In the genomic region with DNA sequence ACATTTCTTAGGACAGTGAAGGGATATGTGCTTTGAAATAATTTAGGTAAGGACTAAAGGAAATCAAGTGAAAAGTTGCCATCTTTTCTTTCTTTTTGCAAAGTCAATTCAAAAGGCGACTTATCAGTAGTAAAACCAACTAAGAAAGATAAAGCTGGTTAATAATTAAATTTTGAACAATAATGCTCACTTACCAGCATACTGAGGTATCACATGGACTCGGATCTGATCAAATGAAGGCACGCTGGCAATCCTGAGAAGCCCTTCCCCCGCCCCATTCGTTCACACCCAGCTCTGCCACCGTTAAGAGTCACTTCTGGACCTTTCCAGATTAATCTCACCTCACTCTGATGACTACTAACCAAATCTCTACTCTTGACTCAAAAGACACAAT, we compare ENCODE assay signal across 29 mouse cellular contexts. TPM values are rescaled to one million over a fixed set of nuclear protein-coding genes. Genes with fewer than 3 reads are reported as not detected.
A peak's percentile ranks its signal among the peaks of the same experiment; 100 is the strongest.
DNase-seq lines count a peak whose midpoint lies in the region; ATAC-seq and TF ChIP-seq lines count a peak whose summit lies in the region.
"Had no signal": no experiment of that assay in that cellular context is flagged by ENCODE, and none has a peak within 500 bp of the region (broad histone marks: within the 10 kb centered on the region; RNA-seq: fewer than 3 reads in every experiment).

No protein-coding gene starts in this region.

- H3K27me3 ChIP-seq in liver, adult 2 months (ENCODE audit: control insufficient read depth, insufficient read depth, low read length): no peaks in the 10 kb centered on the region
- H3K27me3 ChIP-seq in liver, postnatal 0 days (ENCODE audit: insufficient read depth, low read length): no peaks in the 10 kb centered on the region
- H3K27me3 ChIP-seq in intestine, embryonic 16.5 days (replicated peaks; ENCODE audit: control insufficient read depth, insufficient read depth, low read length): no peaks in the 10 kb centered on the region
- H3K27me3 ChIP-seq in stomach, embryonic 14.5 days (ENCODE audit: control insufficient read depth, insufficient read depth, low read length): no peaks in the 10 kb centered on the region
- no peaks in the 10 kb centered on the region; the same call in 1 of the 2 replicates for H3K27me3 ChIP-seq in stomach, postnatal 0 days (ENCODE audit: control insufficient read depth, insufficient read depth, low read length)
- H3K27me3 ChIP-seq: embryonic facial prominence, embryonic 12.5 days; embryonic facial prominence, embryonic 15.5 days; heart, embryonic 13.5 days; hindbrain, embryonic 12.5 days; hindbrain, embryonic 15.5 days had no signal

- H3K4me1 ChIP-seq in liver, adult 2 months (ENCODE audit: control insufficient read depth, insufficient read depth, low read length): peaks cover 21% of the 10 kb centered on the region
- peaks cover 9% of the 10 kb centered on the region for H3K4me1 ChIP-seq in liver, postnatal 0 days (ENCODE audit: insufficient read depth)
- H3K4me1 ChIP-seq in intestine, embryonic 16.5 days (ENCODE audit: control insufficient read depth, insufficient read depth, low read length): peaks cover 33% of the 10 kb centered on the region
- H3K4me1 ChIP-seq in stomach, embryonic 14.5 days (ENCODE audit: control insufficient read depth, insufficient read depth, low read length): peaks cover 3% of the 10 kb centered on the region; the same call in 1 of the 2 replicates
- no peaks in the 10 kb centered on the region for H3K4me1 ChIP-seq in stomach, postnatal 0 days (replicated peaks; ENCODE audit: control insufficient read depth, insufficient read depth)
- H3K4me1 ChIP-seq: hindbrain, embryonic 12.5 days; hindbrain, embryonic 15.5 days had no signal

- no peaks in the 10 kb centered on the region for H3K9me3 ChIP-seq in liver, postnatal 0 days (ENCODE audit: low read length)
- H3K9me3 ChIP-seq in intestine, embryonic 16.5 days (ENCODE audit: control insufficient read depth, low read length): no peaks in the 10 kb centered on the region
- H3K9me3 ChIP-seq in stomach, embryonic 14.5 days (ENCODE audit: control insufficient read depth, low read depth, low read length): no peaks in the 10 kb centered on the region
- H3K9me3 ChIP-seq in stomach, postnatal 0 days (ENCODE audit: control insufficient read depth, low read length): no peaks in the 10 kb centered on the region
- H3K9me3 ChIP-seq: embryonic facial prominence, embryonic 12.5 days; embryonic facial prominence, embryonic 15.5 days; heart, embryonic 10.5 days; heart, embryonic 13.5 days; hindbrain, embryonic 12.5 days; hindbrain, embryonic 15.5 days had no signal

- H3K4me3 ChIP-seq in liver, adult 2 months (ENCODE audit: insufficient read depth, low read depth, low read length): no peak overlapping the region
- H3K4me3 ChIP-seq in liver, postnatal 0 days (ENCODE audit: low read depth, low read length): no peak overlapping the region
- no peak overlapping the region for H3K4me3 ChIP-seq in intestine, embryonic 16.5 days (ENCODE audit: low read length)
- H3K4me3 ChIP-seq in stomach, embryonic 14.5 days (ENCODE audit: low read depth, low read length): no peak overlapping the region
- no peak overlapping the region for H3K4me3 ChIP-seq in stomach, postnatal 0 days (ENCODE audit: low read depth, low read length)
- H3K4me3 ChIP-seq: embryonic facial prominence, embryonic 12.5 days; embryonic facial prominence, embryonic 15.5 days; gastrocnemius, adult 2 months; heart, embryonic 10.5 days; heart, embryonic 13.5 days; hindbrain, embryonic 12.5 days; hindbrain, embryonic 15.5 days had no signal

- no peak for TF ChIP-seq POLR2A in liver, adult 2 months (IDR thresholded peaks at IDR 0.05; ENCODE audit: extremely low read depth, insufficient read depth, low read length)

- no peak for ATAC-seq in liver, postnatal 0 days
- ATAC-seq in intestine, embryonic 16.5 days: peak; percentile 88
- ATAC-seq in stomach, embryonic 14.5 days (ENCODE audit: insufficient number of reproducible peaks, insufficient read depth, low FRiP score, low read depth): peak; percentile 84; the same call in 1 of the 2 replicates
- peak; percentile 84 for ATAC-seq in stomach, postnatal 0 days (ENCODE audit: low FRiP score, low TSS enrichment)
- ATAC-seq in monocyte, adult 5-6 weeks (replicated peaks; ENCODE audit: insufficient number of reproducible peaks, low FRiP score, low TSS enrichment, poor library complexity, severe bottlenecking): no peak
- ATAC-seq: CD4-positive, CD25-positive, alpha-beta regulatory T cell, adult 4 months; forebrain, embryonic 14.5 days; forebrain, postnatal 0 days had no signal

- peaks cover 15% of the 10 kb centered on the region; the same call in 1 of the 2 replicates for H3K36me3 ChIP-seq in liver, adult 2 months (ENCODE audit: control insufficient read depth, insufficient read depth, low read length)
- H3K36me3 ChIP-seq in liver, postnatal 0 days (replicated peaks; ENCODE audit: insufficient read depth, low read length): peaks cover 9% of the 10 kb centered on the region
- no peaks in the 10 kb centered on the region for H3K36me3 ChIP-seq in intestine, embryonic 16.5 days (ENCODE audit: control insufficient read depth, insufficient read depth, low read length)
- H3K36me3 ChIP-seq in stomach, embryonic 14.5 days (ENCODE audit: control insufficient read depth, insufficient read depth, low read length): no peaks in the 10 kb centered on the region
- H3K36me3 ChIP-seq in stomach, postnatal 0 days (ENCODE audit: control insufficient read depth, insufficient read depth, low read length): no peaks in the 10 kb centered on the region
- H3K36me3 ChIP-seq: embryonic facial prominence, embryonic 12.5 days; embryonic facial prominence, embryonic 15.5 days; hindbrain, embryonic 12.5 days; hindbrain, embryonic 15.5 days had no signal

- no peak overlapping the region for H3K4me2 ChIP-seq in liver, postnatal 0 days (ENCODE audit: low read depth, low read length)
- no peak overlapping the region for H3K4me2 ChIP-seq in intestine, embryonic 16.5 days (ENCODE audit: low read depth, low read length)
- no peak overlapping the region for H3K4me2 ChIP-seq in stomach, embryonic 14.5 days (replicated peaks; ENCODE audit: low read depth, low read length)
- H3K4me2 ChIP-seq in stomach, postnatal 0 days (replicated peaks; ENCODE audit: low read depth): no peak overlapping the region
- H3K4me2 ChIP-seq: embryonic facial prominence, embryonic 12.5 days; embryonic facial prominence, embryonic 15.5 days; heart, embryonic 13.5 days; hindbrain, embryonic 12.5 days; hindbrain, embryonic 15.5 days had no signal

- no peak overlapping the region for H3K9ac ChIP-seq in liver, adult 2 months (ENCODE audit: low read depth, low read length)
- H3K9ac ChIP-seq in liver, postnatal 0 days (replicated peaks): no peak overlapping the region
- H3K9ac ChIP-seq in intestine, embryonic 16.5 days (ENCODE audit: low read depth, low read length): no peak overlapping the region
- no peak overlapping the region for H3K9ac ChIP-seq in stomach, embryonic 14.5 days (replicated peaks; ENCODE audit: low read depth, low read length)
- no peak overlapping the region for H3K9ac ChIP-seq in stomach, postnatal 0 days (ENCODE audit: low read length)
- H3K9ac ChIP-seq: embryonic facial prominence, embryonic 12.5 days; embryonic facial prominence, embryonic 15.5 days; forebrain, postnatal 0 days; heart, embryonic 13.5 days; hindbrain, embryonic 12.5 days; hindbrain, embryonic 15.5 days had no signal

- no peak for TF ChIP-seq CTCF in liver, adult 2 months (IDR thresholded peaks at IDR 0.05; ENCODE audit: low read depth, low read length)
- TF ChIP-seq CTCF in liver, postnatal 0 days (IDR thresholded peaks at IDR 0.05; ENCODE audit: low read depth): no peak
- no peak for TF ChIP-seq CTCF in stomach, postnatal 0 days (IDR thresholded peaks at IDR 0.05; ENCODE audit: low read depth)

- peak; percentile 87 for DNase-seq in liver, adult 2 months (ENCODE audit: extremely low read depth, low read depth, low spot score)
- no peak for DNase-seq in liver, postnatal 0 days
- peak; percentile 45 for DNase-seq in stomach, postnatal 0 days (ENCODE audit: low spot score)
- DNase-seq in cerebellum, postnatal 4 days (ENCODE audit: low spot score in 2 of 2): no peak
- no peak for DNase-seq in left cerebral cortex, adult 11 months (ENCODE audit: low spot score)
- DNase-seq: cerebellum, adult 18-20 months; cerebellum, adult 9-10 months; cerebellum, postnatal 14 days; forebrain, postnatal 0 days; gastrocnemius, adult 2 months; gastrocnemius, postnatal 14 days; heart, adult 18-20 months; heart, postnatal 14 days had no signal

- peaks cover 4% of the 10 kb centered on the region; the same call in 1 of the 2 replicates for H3K79me2 ChIP-seq in liver, adult 2 months (ENCODE audit: control insufficient read depth, insufficient read depth, low read length)

- H3K27ac ChIP-seq in liver, adult 2 months (replicated peaks; ENCODE audit: insufficient read depth, low read depth, low read length): peak overlapping the region; percentile 75
- no peak overlapping the region for H3K27ac ChIP-seq in liver, postnatal 0 days (ENCODE audit: low read depth)
- peak overlapping the region; percentile 54; the same call in 1 of the 2 replicates for H3K27ac ChIP-seq in intestine, embryonic 16.5 days (ENCODE audit: low read length)
- H3K27ac ChIP-seq in stomach, embryonic 14.5 days (ENCODE audit: low read length): no peak overlapping the region
- H3K27ac ChIP-seq in stomach, postnatal 0 days (replicated peaks): no peak overlapping the region
- H3K27ac ChIP-seq: embryonic facial prominence, embryonic 12.5 days; embryonic facial prominence, embryonic 15.5 days; heart, embryonic 10.5 days; heart, embryonic 13.5 days; hindbrain, embryonic 12.5 days; hindbrain, embryonic 15.5 days had no signal

- TF ChIP-seq EP300 in liver, postnatal 0 days (IDR thresholded peaks at IDR 0.05; ENCODE audit: low read depth): no peak
- no peak for TF ChIP-seq EP300 in stomach, postnatal 0 days (optimal IDR thresholded peaks at IDR 0.05)

- WGBS in liver, adult 2 months: 24% methylated on average over 6 of the region's 6 CpGs
- WGBS in liver, postnatal 0 days (ENCODE audit: insufficient replicate concordance): 66% methylated on average over 6 of the region's 6 CpGs
- WGBS in intestine, embryonic 16.5 days: 52% methylated on average over 6 of the region's 6 CpGs
- 56% methylated on average over 6 of the region's 6 CpGs for WGBS in stomach, embryonic 14.5 days
- 47% methylated on average over 6 of the region's 6 CpGs for WGBS in stomach, postnatal 0 days

RNA-seq across cellular contexts. Expression of a gene that starts 52.9 kb away (rescaled TPM):
- 47.8 and 48.0 TPM in 2 replicates for total RNA-seq in liver, adult 2 months (2014; rRNA removed)
- polyA plus RNA-seq in liver, adult 2 months (2012; rRNA removed): 28.7 and 30.2 TPM in 2 replicates
- 6.0 and 6.1 TPM in 2 replicates for polyA plus RNA-seq in liver, postnatal 0 days (2015; fragmentation: Nextera tagmentation; extraction: Ambion mirVana)
- 1.4 and 3.4 TPM in 2 replicates for polyA plus RNA-seq in intestine, embryonic 16.5 days (2015; fragmentation: Nextera tagmentation; extraction: Ambion mirVana)
- not detected in 2 replicates for polyA plus RNA-seq in stomach, embryonic 14.5 days (2014; fragmentation: Nextera tagmentation; extraction: Ambion mirVana)
- polyA plus RNA-seq in stomach, postnatal 0 days (2015; fragmentation: Nextera tagmentation; extraction: Ambion mirVana): 0.07 and 0.22 TPM in 2 replicates
- not detected in 3 replicates for total RNA-seq in monocyte, adult 5-6 weeks (2017)
- total RNA-seq: common myeloid progenitor, adult 5-6 weeks; hematopoietic stem cell, adult 5-6 weeks; MEL had no signal
- polyA plus RNA-seq: C2C12; CD4-positive, CD25-positive, alpha-beta regulatory T cell, adult 4 months; forebrain, embryonic 11.5 days had no signal

Comparison
In these comparisons a context has a peak if more than half of its experiments do, and no peak if none do; other contexts are left out.
1. DNase-seq: peak in liver, adult 2 months (single experiment) and stomach, postnatal 0 days (single experiment); none in liver, postnatal 0 days (single experiment), cerebellum, postnatal 4 days (0 of 2) and left cerebral cortex, adult 11 months (single experiment).
2. H3K27ac ChIP-seq: peak in liver, adult 2 months (single experiment) and intestine, embryonic 16.5 days (single experiment); none in liver, postnatal 0 days (single experiment), stomach, embryonic 14.5 days (single experiment) and stomach, postnatal 0 days (single experiment).
3. ATAC-seq: peak in intestine, embryonic 16.5 days (single experiment), stomach, embryonic 14.5 days (single experiment) and stomach, postnatal 0 days (single experiment); none in liver, postnatal 0 days (single experiment) and monocyte, adult 5-6 weeks (single experiment).